Mouse (Mus musculus): ENCODE data around the gene Slc29a2. TPM values are rescaled to one million over a fixed set of nuclear protein-coding genes. Genes with fewer than 3 reads are reported as not detected.
"Not testable (repeated sequence)": the region's sequence is repeated elsewhere in the genome, so short reads cannot be mapped to it uniquely, and the experiment has no call there.

Slc29a2 gene
- 2.3 and 4.3 TPM in 2 replicates for total RNA-seq (2017)

- peak; percentile 97 for ATAC-seq (replicated peaks; ENCODE audit: low read depth, poor library complexity, severe bottlenecking)
These were observed at the start of gene Slc29a2 for GRCm38 (mm10) chr19:5023621-5024479. Gene Slc29a2 (plus strand): TSS chr19:5023860.

GRCm38 (mm10) chr19:4981767-4982166 lies 41.9 kb upstream of the Slc29a2 start:
- no peak for ATAC-seq (replicated peaks; ENCODE audit: low read depth, poor library complexity, severe bottlenecking)

GRCm38 (mm10) chr19:4989013-4989412 lies 34.6 kb upstream of the Slc29a2 start:
- ATAC-seq (replicated peaks; ENCODE audit: low read depth, poor library complexity, severe bottlenecking), result peak; percentile 97

- no peak for ATAC-seq (replicated peaks; ENCODE audit: low read depth, poor library complexity, severe bottlenecking)
These were observed 34.0 kb upstream of the Slc29a2 start for GRCm38 (mm10) chr19:4989434-4990255.

- ATAC-seq (replicated peaks; ENCODE audit: low read depth, poor library complexity, severe bottlenecking), result no peak
These were observed 33.4 kb upstream of the Slc29a2 start, which contains the start of gene Npas4 for GRCm38 (mm10) chr19:4990256-4990625. Gene Npas4 (minus strand): TSS chr19:4990316.

- no peak for ATAC-seq (replicated peaks; ENCODE audit: low read depth, poor library complexity, severe bottlenecking)
These were observed 32.9 kb upstream of the Slc29a2 start for GRCm38 (mm10) chr19:4990716-4991115.

- ATAC-seq (replicated peaks; ENCODE audit: low read depth, poor library complexity, severe bottlenecking), result no peak
These were observed 31.3 kb upstream of the Slc29a2 start for GRCm38 (mm10) chr19:4992371-4992770.

GRCm38 (mm10) chr19:4992904-4993303 lies 30.8 kb upstream of the Slc29a2 start:
- peak; percentile 69 for ATAC-seq (replicated peaks; ENCODE audit: low read depth, poor library complexity, severe bottlenecking)

- no peak for ATAC-seq (replicated peaks; ENCODE audit: low read depth, poor library complexity, severe bottlenecking)
These were observed 29.6 kb upstream of the Slc29a2 start for GRCm38 (mm10) chr19:4994043-4994442.

- ATAC-seq (replicated peaks; ENCODE audit: low read depth, poor library complexity, severe bottlenecking), result 0 out of 2 replicates have a peak, but pooled peaks have one; percentile 18
These were observed 24.1 kb upstream of the Slc29a2 start for GRCm38 (mm10) chr19:4999445-5000140.

GRCm38 (mm10) chr19:5001666-5002406 lies 21.8 kb upstream of the Slc29a2 start:
- peak; percentile 87 for ATAC-seq (replicated peaks; ENCODE audit: low read depth, poor library complexity, severe bottlenecking)

- ATAC-seq (replicated peaks; ENCODE audit: low read depth, poor library complexity, severe bottlenecking), result not testable (repeated sequence)
These were observed 20.0 kb upstream of the Slc29a2 start for GRCm38 (mm10) chr19:5003644-5004043.

- no peak for ATAC-seq (replicated peaks; ENCODE audit: low read depth, poor library complexity, severe bottlenecking)
These were observed 18.7 kb upstream of the Slc29a2 start for GRCm38 (mm10) chr19:5004925-5005324.

GRCm38 (mm10) chr19:5013138-5013537 lies 10.5 kb upstream of the Slc29a2 start:
- ATAC-seq (replicated peaks; ENCODE audit: low read depth, poor library complexity, severe bottlenecking), result no peak

GRCm38 (mm10) chr19:5014961-5015398 lies 8.7 kb upstream of the Slc29a2 start:
- peak; percentile 73 for ATAC-seq (replicated peaks; ENCODE audit: low read depth, poor library complexity, severe bottlenecking)

- ATAC-seq (replicated peaks; ENCODE audit: low read depth, poor library complexity, severe bottlenecking), result no peak
These were observed 7.4 kb upstream of the Slc29a2 start for GRCm38 (mm10) chr19:5016221-5016742.

- ATAC-seq (replicated peaks; ENCODE audit: low read depth, poor library complexity, severe bottlenecking), result peak; percentile 79
These were observed 6.9 kb upstream of the Slc29a2 start for GRCm38 (mm10) chr19:5016782-5017181.

- ATAC-seq (replicated peaks; ENCODE audit: low read depth, poor library complexity, severe bottlenecking), result no peak
These were observed 6.0 kb upstream of the Slc29a2 start for GRCm38 (mm10) chr19:5017611-5018010.

GRCm38 (mm10) chr19:5018191-5018590 lies 5.5 kb upstream of the Slc29a2 start:
- no peak for ATAC-seq (replicated peaks; ENCODE audit: low read depth, poor library complexity, severe bottlenecking)
